Mouse (Mus musculus): ENCODE results near the gene Ubald1.

GRCm38 (mm10) chr16:4829271-4829900 is 50.7 kb downstream of the Ubald1 start:
- TF ChIP-seq POLR2A (IDR thresholded peaks at IDR 0.05; ENCODE audit: borderline replicate concordance, low read depth, low read length) (no peak), CTCF (IDR thresholded peaks at IDR 0.05; ENCODE audit: low read depth, low read length) (no peak)

All from bone marrow macrophage, adult 2 months (primary cell).